Mouse (Mus musculus): ENCODE data around the gene Aco2. TPM values are rescaled to one million over a fixed set of nuclear protein-coding genes. Genes with fewer than 3 reads are reported as not detected.

Gene Aco2
- polyA plus RNA-seq, 1 experiment from 2014 or later: 156 TPM

DNA sequence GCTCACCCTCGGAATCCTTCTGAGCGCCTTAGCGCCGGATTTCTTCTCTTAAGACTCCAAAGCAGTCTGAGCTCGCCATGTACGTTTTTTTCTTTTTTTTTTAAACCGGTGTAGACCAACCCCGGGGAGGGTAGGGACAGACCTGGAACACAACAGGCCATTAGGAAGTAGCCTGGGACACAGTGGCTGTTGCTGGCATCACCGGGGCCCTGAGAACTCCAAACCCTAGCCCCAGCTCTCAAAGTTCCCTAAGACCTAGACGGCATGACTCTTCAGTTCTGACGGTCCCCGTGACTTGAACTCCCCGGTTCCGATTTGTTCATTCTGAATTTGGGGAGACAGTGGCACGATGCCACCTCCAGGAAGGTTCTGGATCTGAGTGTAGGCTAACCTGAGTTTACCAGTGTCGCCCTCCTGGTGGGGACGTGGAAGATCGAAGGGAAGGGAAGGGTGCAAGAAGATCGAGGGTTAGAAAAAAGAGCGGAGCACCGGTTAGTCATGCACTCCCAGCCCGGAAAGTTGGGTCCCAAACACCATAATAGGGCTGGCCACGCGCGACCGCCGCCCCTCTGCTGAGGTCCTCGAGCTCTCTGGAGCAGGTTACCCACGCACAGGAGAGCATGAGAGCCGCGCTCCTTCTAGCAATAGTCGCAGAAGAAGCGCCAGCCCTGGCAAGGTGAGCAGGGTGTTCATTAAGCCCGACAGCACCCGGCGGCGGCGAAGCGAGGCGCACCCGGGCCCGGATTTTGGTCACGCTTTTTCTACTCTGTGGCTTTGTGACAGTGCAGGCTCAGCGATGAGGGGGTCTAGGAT is 13.4 kb upstream of the Aco2 start, which contains the start of gene Tob2:
TSS of gene Tob2 (minus strand) at position 280 of the 813 bp plus-strand sequence.
- Histone ChIP-seq H3K9me3 (no peaks in the 10 kb centered on the region), H3K36me3 (peaks cover 8% of the 10 kb centered on the region; the same call in 1 of the 2 replicates), H3K27me3 (no peaks in the 10 kb centered on the region), H3K27ac (peak within 1 kb of the TSS; percentile 95), H3K4me3 (peak within 1 kb of the TSS; percentile 91), H3K4me2 (replicated peaks) (peak within 1 kb of the TSS; percentile 96), H3K4me1 (peaks cover 18% of the 10 kb centered on the region), H3K9ac (peak within 1 kb of the TSS; percentile 96)
- whole genome bisulfite sequencing: under 1% methylated on average over 44 of the region's 44 CpGs
- ATAC-seq (ENCODE audit: low FRiP score, low read depth): peak; percentile 8; the same call in 1 of the 2 replicates

DNA sequence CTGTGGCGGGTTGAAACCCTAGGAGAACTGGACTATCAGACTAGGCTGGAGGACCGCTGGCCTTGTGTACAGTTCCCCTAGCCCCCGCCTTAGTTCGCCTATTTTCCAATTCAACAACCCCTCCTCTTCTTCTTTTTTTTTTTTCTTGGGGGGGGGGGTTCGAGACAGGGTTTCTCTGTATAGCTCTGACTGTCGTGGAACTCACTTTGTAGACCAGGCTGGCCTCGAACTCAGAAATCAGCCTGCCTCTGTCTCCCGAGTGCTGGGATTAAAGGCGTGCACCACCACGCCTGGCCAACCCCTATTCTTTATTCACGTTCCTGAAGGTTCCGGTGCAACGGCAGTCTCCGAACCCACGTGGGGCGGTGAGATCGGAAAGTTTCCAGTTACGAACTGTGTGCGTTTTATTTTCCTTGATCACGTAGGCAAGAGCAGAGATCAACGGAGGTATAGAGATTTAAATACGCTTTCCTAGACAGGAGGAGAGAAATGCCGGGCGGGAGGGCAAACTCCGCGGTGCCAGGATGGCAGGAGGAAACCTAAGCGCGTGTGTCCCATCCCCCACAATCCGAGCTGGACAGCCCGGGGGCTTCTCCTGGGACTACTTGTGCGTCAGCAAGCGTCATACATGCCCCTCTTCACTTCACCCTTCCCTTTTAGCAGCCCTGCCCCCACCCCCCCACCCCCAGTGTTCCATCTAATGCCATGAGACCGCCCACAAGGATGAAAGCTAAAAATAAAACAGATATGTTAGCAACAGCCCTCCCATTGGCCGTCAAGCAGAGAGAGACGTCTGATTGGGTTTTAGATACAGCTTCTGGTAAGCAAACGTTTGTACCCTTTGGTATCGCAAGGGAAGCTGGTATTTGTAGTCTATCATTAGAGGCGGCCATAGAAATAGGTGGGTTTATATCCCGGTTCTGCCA is 12.5 kb upstream of the Aco2 start:
- peak overlapping the region; percentile 96 for H3K9ac ChIP-seq
- ATAC-seq (ENCODE audit: low FRiP score, low read depth): peak; percentile 86
- no peaks in the 10 kb centered on the region for H3K9me3 ChIP-seq
- whole genome bisulfite sequencing: under 1% methylated on average over 39 of the region's 39 CpGs
- H3K27me3 ChIP-seq: no peaks in the 10 kb centered on the region
- H3K4me3 ChIP-seq: peak overlapping the region; percentile 91
- peaks cover 11% of the 10 kb centered on the region for H3K36me3 ChIP-seq
- peak overlapping the region; percentile 96 for H3K4me2 ChIP-seq (replicated peaks)
- peak overlapping the region; percentile 95 for H3K27ac ChIP-seq
- H3K4me1 ChIP-seq: peaks cover 17% of the 10 kb centered on the region

DNA sequence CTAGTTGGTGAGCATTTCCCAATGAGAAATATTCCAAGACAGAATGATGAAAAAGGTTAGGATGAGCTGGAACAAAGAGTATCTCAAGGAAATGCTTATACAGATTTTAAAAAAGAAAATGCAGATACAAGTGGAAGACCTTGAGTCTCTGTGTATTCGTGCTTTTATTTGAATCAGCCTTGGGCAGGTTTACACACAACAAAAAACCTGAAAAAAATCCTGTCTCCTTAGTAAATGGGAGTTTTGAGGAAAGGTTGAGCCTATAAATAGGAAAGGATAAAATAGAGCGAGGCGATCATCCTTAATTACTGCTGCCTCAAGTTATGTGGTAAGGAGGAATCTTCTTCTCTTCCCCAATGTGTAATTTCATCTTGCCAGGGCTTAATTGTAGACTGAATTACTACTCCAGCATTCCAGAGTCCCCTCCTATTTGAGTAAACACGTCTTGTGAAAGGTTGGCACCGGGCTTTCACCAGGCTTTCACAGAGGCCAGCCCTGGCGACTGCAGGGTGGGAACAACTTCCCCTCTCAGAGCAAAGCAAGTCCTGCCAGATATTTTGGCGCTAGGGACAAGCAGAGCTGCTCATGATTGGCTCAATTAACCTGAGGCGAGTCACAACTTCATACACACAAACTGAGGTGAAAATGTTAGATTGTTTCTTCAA is 11.5 kb upstream of the Aco2 start:
- Histone ChIP-seq H3K4me2 (replicated peaks) (peak overlapping the region; percentile 96), H3K4me1 (peaks cover 9% of the 10 kb centered on the region; the same call in 1 of the 2 replicates), H3K9ac (no peak overlapping the region), H3K9me3 (no peaks in the 10 kb centered on the region), H3K27ac (peak overlapping the region; percentile 69; the same call in 1 of the 2 replicates), H3K27me3 (no peaks in the 10 kb centered on the region), H3K36me3 (peaks cover 18% of the 10 kb centered on the region), H3K4me3 (peak overlapping the region; percentile 15)
- no peak for ATAC-seq (ENCODE audit: low FRiP score, low read depth)
- WGBS: 40% methylated on average over 8 of the region's 8 CpGs

DNA sequence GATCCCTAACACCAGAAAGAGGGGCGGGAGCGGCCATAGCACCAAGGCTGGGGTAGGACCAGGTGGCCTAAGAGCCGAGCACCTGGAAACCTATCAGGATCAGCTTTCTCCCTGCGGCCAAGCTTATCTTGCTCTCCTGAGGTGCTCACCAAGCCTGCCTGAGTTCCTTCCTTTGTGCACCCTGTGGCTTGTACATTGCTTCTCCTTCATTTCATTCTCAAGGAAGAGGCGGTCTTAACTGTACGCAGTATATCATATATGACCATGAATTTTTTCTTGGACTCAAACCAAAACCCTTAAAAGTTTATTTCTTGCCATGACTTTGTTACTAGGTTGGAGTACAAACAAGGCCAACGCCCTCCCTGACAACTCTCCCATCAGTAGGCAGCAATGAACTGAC is 7.9 kb upstream of the Aco2 start:
- no peak overlapping the region for H3K27ac ChIP-seq
- peaks cover 5% of the 10 kb centered on the region; the same call in 1 of the 2 replicates for H3K4me1 ChIP-seq
- 88% methylated on average over 7 of the region's 7 CpGs for WGBS
- no peaks in the 10 kb centered on the region for H3K27me3 ChIP-seq
- no peaks in the 10 kb centered on the region for H3K9me3 ChIP-seq
- no peak overlapping the region for H3K9ac ChIP-seq
- no peak overlapping the region for H3K4me2 ChIP-seq (replicated peaks)
- no peak for ATAC-seq (ENCODE audit: low FRiP score, low read depth)
- H3K36me3 ChIP-seq: peaks cover 54% of the 10 kb centered on the region
- H3K4me3 ChIP-seq: no peak overlapping the region

DNA sequence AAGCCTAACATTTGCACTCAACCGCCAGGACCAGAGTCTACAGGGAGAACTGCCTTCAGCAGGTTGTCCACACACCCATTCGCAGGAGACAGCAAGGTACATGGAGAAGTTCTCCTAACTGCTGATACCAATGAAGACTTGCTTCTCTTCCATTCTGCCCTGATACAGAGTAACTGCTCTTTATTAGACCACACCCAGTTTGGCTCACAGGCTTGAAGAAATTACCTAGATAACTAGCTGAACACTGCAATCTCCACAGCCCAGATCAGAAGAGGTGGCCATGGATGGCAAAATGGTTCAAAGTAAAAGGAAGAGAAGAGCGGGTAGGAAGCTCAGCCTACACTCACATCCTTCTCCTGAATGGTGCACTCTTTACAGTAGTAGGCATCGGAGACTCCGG is 2.1 kb upstream of the Aco2 start:
- no peak overlapping the region for H3K27ac ChIP-seq
- H3K36me3 ChIP-seq: peaks cover 58% of the 10 kb centered on the region
- H3K9ac ChIP-seq: no peak overlapping the region
- no peak for ATAC-seq (ENCODE audit: low FRiP score, low read depth)
- 99% methylated on average over 5 of the region's 5 CpGs for WGBS
- H3K4me1 ChIP-seq: peaks cover 15% of the 10 kb centered on the region
- no peak overlapping the region; the same call in 1 of the 2 replicates for H3K4me3 ChIP-seq
- no peaks in the 10 kb centered on the region for H3K9me3 ChIP-seq
- no peaks in the 10 kb centered on the region for H3K27me3 ChIP-seq
- H3K4me2 ChIP-seq (replicated peaks): no peak overlapping the region

DNA sequence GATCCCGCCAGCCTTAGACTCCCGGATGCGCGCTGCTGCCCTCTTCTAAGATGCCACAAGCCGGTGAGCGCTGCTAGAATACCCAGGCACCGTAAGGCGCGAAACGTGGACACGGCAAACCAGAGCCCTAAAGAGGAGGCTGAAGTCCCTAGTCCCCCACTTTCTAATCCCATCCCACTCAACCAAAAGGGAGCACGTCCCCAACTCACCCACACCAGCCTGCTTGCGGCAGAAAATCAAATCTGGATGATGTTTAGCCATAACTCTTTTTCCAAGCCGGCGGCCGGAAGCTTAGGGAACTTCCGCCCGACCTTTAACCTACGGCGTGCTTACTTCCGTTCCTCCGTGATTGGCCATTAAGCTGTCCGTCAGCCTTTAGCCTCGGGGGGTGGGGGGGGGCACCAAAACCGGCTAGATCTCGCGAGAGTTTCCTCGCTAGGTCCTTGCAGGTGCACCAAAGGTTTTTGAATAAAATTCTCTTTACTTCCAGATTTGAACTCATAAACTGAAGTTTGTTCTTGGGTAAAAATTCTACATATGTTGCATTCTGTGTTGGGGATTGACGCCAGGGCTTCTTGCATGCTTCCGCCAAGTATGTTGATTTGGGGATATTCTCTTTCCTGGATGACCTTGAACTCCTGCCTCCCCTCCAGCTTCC is 376 bp upstream of the Aco2 start, which contains the start of gene Phf5a:
TSS of gene Phf5a (minus strand) at position 308 of the 658 bp plus-strand sequence.
- under 1% methylated on average over 30 of the region's 30 CpGs for WGBS
- H3K27ac ChIP-seq: peak within 1 kb of the TSS; percentile 97
- H3K4me2 ChIP-seq (replicated peaks): peak within 1 kb of the TSS; percentile 92
- ATAC-seq (ENCODE audit: low FRiP score, low read depth): peak; percentile 88
- peaks cover 15% of the 10 kb centered on the region for H3K4me1 ChIP-seq
- peak within 1 kb of the TSS; percentile 86 for H3K9ac ChIP-seq
- H3K4me3 ChIP-seq: peak within 1 kb of the TSS; percentile 97
- H3K36me3 ChIP-seq: peaks cover 41% of the 10 kb centered on the region
- no peaks in the 10 kb centered on the region for H3K9me3 ChIP-seq
- H3K27me3 ChIP-seq: no peaks in the 10 kb centered on the region

DNA sequence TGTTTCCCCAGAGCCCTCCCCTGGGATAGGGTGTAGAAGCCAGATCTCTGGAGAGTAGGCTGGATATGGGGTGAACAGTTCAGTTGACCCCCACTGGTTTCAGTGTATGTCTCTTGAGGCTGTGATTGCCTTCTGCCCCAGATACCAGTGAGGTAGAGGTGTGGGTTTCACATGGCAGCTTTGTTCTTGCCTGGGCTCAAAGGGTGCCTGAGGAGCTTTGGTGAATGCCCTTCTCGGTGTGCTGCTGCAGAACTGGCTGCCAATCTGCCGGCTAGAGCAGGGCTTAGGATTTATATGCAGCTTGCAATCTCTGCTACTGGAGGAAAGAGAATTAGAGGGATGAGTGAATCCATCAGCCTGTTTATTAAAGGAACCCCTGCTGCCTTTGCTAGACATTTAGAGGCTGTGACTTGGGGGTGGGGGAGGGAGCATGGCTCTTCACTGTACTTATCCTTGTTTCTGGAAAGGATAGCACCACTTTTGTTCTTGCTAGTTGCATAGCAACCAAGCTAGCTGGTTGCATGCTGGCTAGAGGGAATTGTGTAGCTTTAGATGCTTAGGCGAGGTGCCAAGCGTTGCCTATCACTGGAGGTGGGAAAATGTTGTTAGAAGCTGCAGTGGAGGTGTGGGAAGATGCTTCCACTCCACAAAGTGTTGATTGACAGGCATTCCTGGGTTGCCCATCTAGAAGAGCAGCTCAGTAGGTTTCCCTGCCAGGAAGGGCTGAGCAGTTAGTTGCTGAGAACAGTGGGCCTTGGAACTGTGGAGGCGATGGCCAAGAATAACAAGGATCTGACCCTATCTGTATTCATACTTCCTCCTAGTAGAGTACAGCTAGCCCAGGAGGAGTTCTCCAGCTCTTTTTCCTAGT is 7.7 kb downstream of the Aco2 start:
- no peak overlapping the region; the same call in 1 of the 2 replicates for H3K9ac ChIP-seq
- H3K4me3 ChIP-seq: no peak overlapping the region
- H3K36me3 ChIP-seq: peaks cover 7% of the 10 kb centered on the region; the same call in 1 of the 2 replicates
- H3K4me2 ChIP-seq (replicated peaks): no peak overlapping the region
- H3K9me3 ChIP-seq: no peaks in the 10 kb centered on the region
- no peak for ATAC-seq (ENCODE audit: low FRiP score, low read depth)
- no peaks in the 10 kb centered on the region for H3K27me3 ChIP-seq
- H3K4me1 ChIP-seq: no peaks in the 10 kb centered on the region
- WGBS: 79% methylated on average over 5 of the region's 5 CpGs
- H3K27ac ChIP-seq: no peak overlapping the region

DNA sequence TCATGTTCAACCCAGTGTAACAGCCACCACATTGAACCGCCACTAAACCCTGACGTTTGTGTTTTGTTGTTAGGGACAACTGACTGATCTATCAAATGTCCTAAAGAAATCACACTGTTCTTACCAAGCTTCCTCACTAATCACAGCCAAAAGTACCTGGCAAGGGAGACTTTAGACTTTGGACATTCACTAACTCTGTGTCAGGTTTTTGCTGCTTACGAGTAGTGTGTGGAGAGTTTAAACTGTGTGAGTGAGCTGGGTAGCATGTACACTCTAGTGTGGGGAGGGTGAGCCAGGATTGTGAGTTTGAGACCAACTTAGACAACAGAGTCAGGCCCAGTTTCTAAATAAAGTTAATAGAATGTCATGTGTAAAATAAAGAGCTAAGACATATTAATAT is 10.2 kb downstream of the Aco2 start:
- H3K4me1 ChIP-seq: no peaks in the 10 kb centered on the region
- no peaks in the 10 kb centered on the region for H3K27me3 ChIP-seq
- no peak overlapping the region for H3K4me3 ChIP-seq
- H3K36me3 ChIP-seq: peaks cover 7% of the 10 kb centered on the region; the same call in 1 of the 2 replicates
- no peak overlapping the region for H3K4me2 ChIP-seq (replicated peaks)
- ATAC-seq (ENCODE audit: low FRiP score, low read depth): no peak
- no peaks in the 10 kb centered on the region for H3K9me3 ChIP-seq
- H3K27ac ChIP-seq: no peak overlapping the region
- WGBS: 94% methylated on average over 3 of the region's 3 CpGs
- no peak overlapping the region for H3K9ac ChIP-seq

DNA sequence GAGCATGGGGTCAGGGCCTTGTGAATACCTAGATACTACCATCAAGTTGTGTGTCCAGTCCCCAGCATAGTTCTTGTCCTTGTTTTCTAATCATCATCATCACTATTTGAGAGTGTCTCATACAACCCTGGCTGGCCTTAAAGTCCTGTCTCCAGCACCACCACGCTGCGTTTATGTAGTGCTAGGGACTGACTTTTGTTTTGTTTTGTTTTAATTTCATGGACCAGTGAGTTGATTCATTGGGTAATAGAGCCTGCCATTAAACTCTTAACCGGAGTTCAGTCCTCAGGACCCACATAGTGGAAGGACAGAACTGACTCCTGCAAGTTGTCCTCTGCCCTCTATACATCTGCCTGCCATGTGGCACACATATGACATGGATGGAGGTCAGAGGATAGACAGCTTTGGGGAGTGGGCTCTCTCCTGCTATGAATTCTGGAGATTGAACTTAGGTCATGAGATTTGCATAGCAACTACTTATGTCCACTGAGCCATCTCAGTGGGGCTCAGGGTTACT is 13.4 kb downstream of the Aco2 start:
- H3K4me3 ChIP-seq: no peak overlapping the region
- no peaks in the 10 kb centered on the region for H3K9me3 ChIP-seq
- H3K4me1 ChIP-seq: no peaks in the 10 kb centered on the region
- WGBS: 88% methylated on average over 3 of the region's 3 CpGs
- H3K9ac ChIP-seq: no peak overlapping the region
- ATAC-seq (ENCODE audit: low FRiP score, low read depth): no peak
- no peak overlapping the region for H3K4me2 ChIP-seq (replicated peaks)
- no peaks in the 10 kb centered on the region for H3K27me3 ChIP-seq
- peaks cover 30% of the 10 kb centered on the region for H3K36me3 ChIP-seq
- H3K27ac ChIP-seq: no peak overlapping the region

DNA sequence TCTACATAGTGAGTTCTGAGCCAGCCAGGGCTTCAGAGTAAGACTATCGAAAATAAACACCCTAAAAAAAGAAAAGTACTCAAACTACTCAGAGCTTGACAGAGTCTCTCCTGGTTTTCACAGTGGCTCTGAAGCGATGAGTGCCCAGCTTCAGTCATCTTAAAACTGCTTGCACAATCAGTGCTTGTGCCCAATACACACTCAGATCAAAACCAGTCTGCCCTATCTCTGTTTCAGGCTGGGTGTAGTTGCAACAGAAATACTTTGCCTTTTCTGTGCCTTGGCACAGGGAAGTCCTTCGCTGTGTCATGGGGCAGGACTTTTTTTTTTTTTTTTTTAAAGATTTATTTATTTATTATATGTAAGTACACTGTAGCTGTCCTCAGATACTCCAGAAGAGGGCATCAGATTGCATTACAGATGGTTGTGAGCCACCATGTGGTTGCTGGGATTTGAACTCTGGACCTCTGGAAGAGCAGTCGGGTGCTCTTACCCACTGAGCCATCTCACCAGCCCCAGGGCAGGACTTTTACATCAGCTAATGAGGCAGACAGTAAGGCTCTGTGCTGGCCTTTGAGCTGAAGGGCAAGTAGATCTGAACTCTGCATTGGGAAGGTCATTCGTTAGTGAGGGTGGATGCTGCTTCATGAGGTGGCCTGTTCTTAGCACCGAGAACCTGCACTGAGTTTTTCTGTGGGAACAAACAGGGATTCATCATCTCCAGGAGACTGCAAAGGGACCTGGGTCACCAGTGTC is 14.9 kb downstream of the Aco2 start:
- Histone ChIP-seq H3K4me3 (no peak overlapping the region), H3K27ac (no peak overlapping the region), H3K9me3 (no peaks in the 10 kb centered on the region), H3K4me2 (replicated peaks) (no peak overlapping the region), H3K4me1 (no peaks in the 10 kb centered on the region), H3K27me3 (no peaks in the 10 kb centered on the region), H3K9ac (no peak overlapping the region), H3K36me3 (peaks cover 45% of the 10 kb centered on the region)
- no peak for ATAC-seq (ENCODE audit: low FRiP score, low read depth)
- 92% methylated on average over 6 of the region's 6 CpGs for WGBS

All from limb, embryonic 13.5 days (tissue).